Mouse (Mus musculus): Measurements from ENCODE around the gene Flt4. TPM values are rescaled to one million over a fixed set of nuclear protein-coding genes. Genes with fewer than 3 reads are reported as not detected.

Gene Flt4
- polyA plus RNA-seq, 1 experiment from 2014 or later = 1.5 TPM

DNA sequence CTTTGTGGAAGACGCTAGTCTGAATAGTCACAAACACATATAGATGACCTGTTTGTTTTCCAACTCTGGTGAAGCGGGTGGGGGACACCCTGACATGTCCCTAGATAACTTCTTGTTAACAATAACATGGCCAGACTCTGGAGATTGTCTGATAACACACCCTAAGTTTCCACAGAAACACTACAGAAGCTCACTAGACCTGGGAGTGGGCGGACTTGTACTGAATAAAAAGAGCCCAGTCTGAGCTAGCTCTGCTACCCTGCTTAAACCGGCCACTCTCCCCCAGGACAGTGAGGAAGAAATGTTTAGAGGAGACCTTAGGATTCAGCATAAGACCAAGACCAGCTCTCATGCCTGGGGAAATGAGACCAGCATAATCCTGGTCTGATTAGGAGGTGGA, 56.4 kb downstream of the Flt4 start:
- WGBS = 84% methylated on average over 4 of the region's 4 CpGs
- Histone ChIP-seq H3K36me3 (ENCODE audit: control insufficient read depth, insufficient read depth, low read length) (0 out of 2 replicates have a peak, but pooled peaks cover 5% of the 10 kb centered on the region), H3K27ac (ENCODE audit: low read depth, low read length) (no peak overlapping the region), H3K4me2 (ENCODE audit: low read depth, low read length) (no peak overlapping the region), H3K27me3 (ENCODE audit: control insufficient read depth, insufficient read depth, low read length) (no peaks in the 10 kb centered on the region), H3K9ac (replicated peaks; ENCODE audit: low read depth, low read length) (no peak overlapping the region), H3K4me3 (ENCODE audit: low read depth, low read length) (no peak overlapping the region), H3K4me1 (ENCODE audit: control insufficient read depth, insufficient read depth, low read length) (no peaks in the 10 kb centered on the region), H3K9me3 (ENCODE audit: control insufficient read depth, low read length) (no peaks in the 10 kb centered on the region)
- no peak for ATAC-seq (ENCODE audit: low read depth)

DNA sequence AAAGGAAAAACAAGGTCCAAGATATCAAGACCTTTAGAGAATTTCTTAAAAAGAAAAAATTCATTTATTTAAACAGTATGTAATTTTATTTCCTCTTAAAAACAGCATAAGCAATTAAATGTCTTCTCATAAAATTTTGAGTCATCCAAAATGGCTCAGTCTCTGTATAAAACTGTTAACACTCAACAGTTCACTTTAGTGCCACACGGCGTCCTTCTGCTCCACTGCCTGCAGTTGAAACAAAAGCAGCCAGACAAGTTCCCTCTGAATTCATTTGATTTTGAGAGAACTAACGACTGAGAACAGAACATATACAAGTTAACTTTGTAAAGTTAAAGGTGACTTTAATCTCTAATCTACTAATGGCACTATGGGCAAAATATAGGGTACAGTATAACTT, 64.4 kb downstream of the Flt4 start:
- no peaks in the 10 kb centered on the region for H3K9me3 ChIP-seq (ENCODE audit: control insufficient read depth, low read length)
- ATAC-seq (ENCODE audit: low read depth) = no peak
- no peak overlapping the region for H3K4me3 ChIP-seq (ENCODE audit: low read depth, low read length)
- H3K4me2 ChIP-seq (ENCODE audit: low read depth, low read length) = no peak overlapping the region
- no peak overlapping the region for H3K9ac ChIP-seq (replicated peaks; ENCODE audit: low read depth, low read length)
- H3K36me3 ChIP-seq (ENCODE audit: control insufficient read depth, insufficient read depth, low read length) = peaks cover 25% of the 10 kb centered on the region
- no peaks in the 10 kb centered on the region for H3K27me3 ChIP-seq (ENCODE audit: control insufficient read depth, insufficient read depth, low read length)
- H3K4me1 ChIP-seq (ENCODE audit: control insufficient read depth, insufficient read depth, low read length) = no peaks in the 10 kb centered on the region
- WGBS = 81% methylated on average over 3 of the region's 3 CpGs
- no peak overlapping the region for H3K27ac ChIP-seq (ENCODE audit: low read depth, low read length)

- no peaks in the 10 kb centered on the region for H3K4me1 ChIP-seq (ENCODE audit: control insufficient read depth, insufficient read depth, low read length)
- WGBS = 98% methylated on average over 12 of the region's 12 CpGs
- H3K4me2 ChIP-seq (ENCODE audit: low read depth, low read length) = no peak overlapping the region
- H3K36me3 ChIP-seq (ENCODE audit: control insufficient read depth, insufficient read depth, low read length) = peaks cover 45% of the 10 kb centered on the region
- no peak overlapping the region for H3K4me3 ChIP-seq (ENCODE audit: low read depth, low read length)
- no peak overlapping the region for H3K27ac ChIP-seq (ENCODE audit: low read depth, low read length)
- ATAC-seq (ENCODE audit: low read depth) = no peak
- H3K9me3 ChIP-seq (ENCODE audit: control insufficient read depth, low read length) = no peaks in the 10 kb centered on the region
- no peaks in the 10 kb centered on the region for H3K27me3 ChIP-seq (ENCODE audit: control insufficient read depth, insufficient read depth, low read length)
- no peak overlapping the region for H3K9ac ChIP-seq (replicated peaks; ENCODE audit: low read depth, low read length)
Observed at GRCm38 (mm10) chr11:49684237-49684973, 75.3 kb downstream of the Flt4 start.

GRCm38 (mm10) chr11:49695013-49695412, 86.0 kb downstream of the Flt4 start:
- H3K4me3 ChIP-seq (ENCODE audit: low read depth, low read length) = no peak overlapping the region
- no peak overlapping the region for H3K27ac ChIP-seq (ENCODE audit: low read depth, low read length)
- 96% methylated on average over 3 of the region's 3 CpGs for WGBS
- no peak overlapping the region for H3K9ac ChIP-seq (replicated peaks; ENCODE audit: low read depth, low read length)
- no peaks in the 10 kb centered on the region for H3K9me3 ChIP-seq (ENCODE audit: control insufficient read depth, low read length)
- H3K4me2 ChIP-seq (ENCODE audit: low read depth, low read length) = no peak overlapping the region
- no peaks in the 10 kb centered on the region for H3K27me3 ChIP-seq (ENCODE audit: control insufficient read depth, insufficient read depth, low read length)
- H3K4me1 ChIP-seq (ENCODE audit: control insufficient read depth, insufficient read depth, low read length) = no peaks in the 10 kb centered on the region
- 0 out of 2 replicates have a peak, but pooled peaks cover 3% of the 10 kb centered on the region for H3K36me3 ChIP-seq (ENCODE audit: control insufficient read depth, insufficient read depth, low read length)
- no peak for ATAC-seq (ENCODE audit: low read depth)

GRCm38 (mm10) chr11:49695695-49696094, 86.6 kb downstream of the Flt4 start:
- Histone ChIP-seq H3K27me3 (ENCODE audit: control insufficient read depth, insufficient read depth, low read length) (no peaks in the 10 kb centered on the region), H3K9me3 (ENCODE audit: control insufficient read depth, low read length) (no peaks in the 10 kb centered on the region), H3K9ac (replicated peaks; ENCODE audit: low read depth, low read length) (no peak overlapping the region), H3K4me1 (ENCODE audit: control insufficient read depth, insufficient read depth, low read length) (no peaks in the 10 kb centered on the region), H3K27ac (ENCODE audit: low read depth, low read length) (no peak overlapping the region), H3K4me3 (ENCODE audit: low read depth, low read length) (no peak overlapping the region), H3K4me2 (ENCODE audit: low read depth, low read length) (no peak overlapping the region), H3K36me3 (ENCODE audit: control insufficient read depth, insufficient read depth, low read length) (0 out of 2 replicates have a peak, but pooled peaks cover 3% of the 10 kb centered on the region)
- no peak for ATAC-seq (ENCODE audit: low read depth)
- WGBS = 89% methylated on average over 2 of the region's 2 CpGs

- no peaks in the 10 kb centered on the region for H3K4me1 ChIP-seq (ENCODE audit: control insufficient read depth, insufficient read depth, low read length)
- H3K27me3 ChIP-seq (ENCODE audit: control insufficient read depth, insufficient read depth, low read length) = no peaks in the 10 kb centered on the region
- ATAC-seq (ENCODE audit: low read depth) = no peak
- 92% methylated on average over 2 of the region's 2 CpGs for WGBS
- no peak overlapping the region for H3K4me3 ChIP-seq (ENCODE audit: low read depth, low read length)
- H3K9me3 ChIP-seq (ENCODE audit: control insufficient read depth, low read length) = no peaks in the 10 kb centered on the region
- H3K4me2 ChIP-seq (ENCODE audit: low read depth, low read length) = no peak overlapping the region
- H3K36me3 ChIP-seq (ENCODE audit: control insufficient read depth, insufficient read depth, low read length) = peaks cover 8% of the 10 kb centered on the region; the same call in 1 of the 2 replicates
- no peak overlapping the region for H3K9ac ChIP-seq (replicated peaks; ENCODE audit: low read depth, low read length)
- H3K27ac ChIP-seq (ENCODE audit: low read depth, low read length) = no peak overlapping the region
Observed at GRCm38 (mm10) chr11:49696472-49696871, 87.4 kb downstream of the Flt4 start.

- Histone ChIP-seq H3K4me2 (ENCODE audit: low read depth, low read length) (no peak overlapping the region), H3K9ac (replicated peaks; ENCODE audit: low read depth, low read length) (no peak overlapping the region), H3K9me3 (ENCODE audit: control insufficient read depth, low read length) (no peaks in the 10 kb centered on the region), H3K36me3 (ENCODE audit: control insufficient read depth, insufficient read depth, low read length) (peaks cover 15% of the 10 kb centered on the region), H3K4me1 (ENCODE audit: control insufficient read depth, insufficient read depth, low read length) (no peaks in the 10 kb centered on the region), H3K27me3 (ENCODE audit: control insufficient read depth, insufficient read depth, low read length) (no peaks in the 10 kb centered on the region), H3K27ac (ENCODE audit: low read depth, low read length) (no peak overlapping the region), H3K4me3 (ENCODE audit: low read depth, low read length) (no peak overlapping the region)
- ATAC-seq (ENCODE audit: low read depth) = no peak
- 96% methylated on average over 5 of the region's 5 CpGs for WGBS
Observed at GRCm38 (mm10) chr11:49697779-49698178, 88.7 kb downstream of the Flt4 start.

- Histone ChIP-seq H3K36me3 (ENCODE audit: control insufficient read depth, insufficient read depth, low read length) (peaks cover 15% of the 10 kb centered on the region), H3K4me1 (ENCODE audit: control insufficient read depth, insufficient read depth, low read length) (no peaks in the 10 kb centered on the region), H3K27ac (ENCODE audit: low read depth, low read length) (no peak overlapping the region), H3K4me2 (ENCODE audit: low read depth, low read length) (no peak overlapping the region), H3K9me3 (ENCODE audit: control insufficient read depth, low read length) (no peaks in the 10 kb centered on the region), H3K27me3 (ENCODE audit: control insufficient read depth, insufficient read depth, low read length) (no peaks in the 10 kb centered on the region), H3K4me3 (ENCODE audit: low read depth, low read length) (no peak overlapping the region), H3K9ac (replicated peaks; ENCODE audit: low read depth, low read length) (no peak overlapping the region)
- no peak for ATAC-seq (ENCODE audit: low read depth)
- WGBS = 96% methylated on average over 1 of the region's 1 CpGs
Observed at GRCm38 (mm10) chr11:49699079-49699478, 90.0 kb downstream of the Flt4 start.

DNA sequence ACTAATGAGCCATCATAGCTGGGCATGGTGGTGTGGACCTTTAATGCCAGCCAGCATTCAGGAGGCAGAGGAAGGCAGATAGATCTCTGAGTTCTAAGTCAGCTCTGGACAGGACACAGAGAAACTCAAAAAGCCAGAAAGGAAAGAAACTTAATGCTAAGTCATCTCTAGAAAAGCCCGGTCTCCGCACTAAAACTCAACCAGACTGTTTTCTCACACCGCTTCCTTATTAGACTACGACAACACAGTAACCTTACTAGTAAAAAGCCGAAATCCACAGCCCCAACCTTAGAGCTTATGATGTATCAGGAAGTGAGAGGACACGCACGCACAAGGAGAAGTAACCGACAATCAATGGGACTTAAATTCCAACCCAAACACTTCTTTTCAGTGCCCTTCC, 93.0 kb downstream of the Flt4 start:
- Histone ChIP-seq H3K4me2 (ENCODE audit: low read depth, low read length) (no peak overlapping the region), H3K4me3 (ENCODE audit: low read depth, low read length) (no peak overlapping the region), H3K9me3 (ENCODE audit: control insufficient read depth, low read length) (no peaks in the 10 kb centered on the region), H3K27ac (ENCODE audit: low read depth, low read length) (no peak overlapping the region), H3K4me1 (ENCODE audit: control insufficient read depth, insufficient read depth, low read length) (no peaks in the 10 kb centered on the region), H3K9ac (replicated peaks; ENCODE audit: low read depth, low read length) (no peak overlapping the region), H3K36me3 (ENCODE audit: control insufficient read depth, insufficient read depth, low read length) (peaks cover 18% of the 10 kb centered on the region), H3K27me3 (ENCODE audit: control insufficient read depth, insufficient read depth, low read length) (no peaks in the 10 kb centered on the region)
- no peak for ATAC-seq (ENCODE audit: low read depth)
- 97% methylated on average over 8 of the region's 8 CpGs for WGBS

Data from neural tube, embryonic 14.5 days (tissue).